Mouse (Mus musculus) heart, postnatal 25 days (tissue): ENCODE measurements around the gene Dctn2. TPM values are rescaled to one million over a fixed set of nuclear protein-coding genes. Genes with fewer than 3 reads are reported as not detected.
"Not testable (repeated sequence)": the region's sequence is repeated elsewhere in the genome, so short reads cannot be mapped to it uniquely, and the experiment has no call there.

Experiments used
- DNase-seq: peaks from one replicate; pipeline ENCODE4 v3.0.0; 2022; ENCODE audit warnings: low spot score
- intact Hi-C: fragments of 180-260 bp; cut with DNase I; formaldehyde crosslinking; loops from one replicate; pipeline ENCODE4 v1.15.1; 2025
- total RNA-seq, 2 experiments: library from RNA; stranded (reverse); gene quantifications; 2 replicates each; pipeline ENCODE4 v1.2.3; 2021

Gene Dctn2
- total RNA-seq, 2 experiments from 2014 or later, result 136 to 142 TPM

DNA sequence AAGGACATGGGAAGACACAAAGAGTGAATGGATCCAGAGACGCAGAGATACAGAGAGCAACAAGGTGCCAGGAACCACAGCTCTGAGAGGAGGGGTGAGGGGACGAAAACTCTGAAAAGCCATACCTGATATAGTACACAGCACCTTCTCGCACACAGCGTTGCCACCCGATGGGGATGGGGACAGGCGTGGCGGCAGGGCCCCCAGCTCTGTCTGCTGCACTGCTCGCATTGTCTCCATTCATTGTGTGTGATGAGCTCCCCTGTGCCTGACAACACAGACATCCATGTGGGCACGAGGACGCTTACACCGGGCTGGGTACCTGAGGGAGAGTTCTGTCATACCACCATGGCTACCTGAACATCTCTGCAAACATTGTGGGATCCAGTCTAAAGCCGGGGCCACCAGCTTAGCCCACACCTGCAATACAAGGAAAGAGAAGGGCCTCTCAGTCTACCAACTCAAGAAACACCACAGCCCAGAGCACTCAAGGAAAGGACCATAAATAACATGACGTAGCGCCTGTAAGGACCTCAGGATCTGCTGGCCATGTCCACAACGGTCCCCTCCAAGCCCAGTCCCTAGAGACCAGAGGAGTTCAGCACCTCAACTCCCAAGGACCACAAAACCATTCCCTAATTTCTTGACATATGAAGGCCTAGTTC is 21.2 kb downstream of the Dctn2 start:
- intact Hi-C loops, result loop anchor here (2.0 kb wide), 1 partner anchor 19 kb away; no protein-coding TSS in a partner anchor
- no peak for DNase-seq

DNA sequence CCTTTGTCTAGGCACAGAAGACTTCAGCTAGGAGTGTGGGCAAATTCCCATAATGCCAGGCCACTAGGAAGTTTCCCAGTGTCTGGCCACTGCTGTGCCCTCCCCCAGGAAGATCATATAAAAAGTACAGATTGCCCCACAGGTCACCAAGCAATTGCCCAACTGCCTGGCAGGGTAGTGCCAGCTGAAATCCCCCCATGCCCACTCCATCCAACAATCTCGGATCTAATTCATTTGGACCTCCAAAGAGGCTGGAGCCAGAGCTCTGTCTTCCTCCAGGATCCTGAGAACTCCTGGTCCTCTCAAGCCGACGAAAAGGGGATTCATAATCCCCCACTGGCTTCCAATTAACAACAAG is 21.7 kb downstream of the Dctn2 start:
- no peak for DNase-seq
- intact Hi-C loops, result loop anchor here (2.0 kb wide), 1 partner anchor 19 kb away; no protein-coding TSS in a partner anchor

DNA sequence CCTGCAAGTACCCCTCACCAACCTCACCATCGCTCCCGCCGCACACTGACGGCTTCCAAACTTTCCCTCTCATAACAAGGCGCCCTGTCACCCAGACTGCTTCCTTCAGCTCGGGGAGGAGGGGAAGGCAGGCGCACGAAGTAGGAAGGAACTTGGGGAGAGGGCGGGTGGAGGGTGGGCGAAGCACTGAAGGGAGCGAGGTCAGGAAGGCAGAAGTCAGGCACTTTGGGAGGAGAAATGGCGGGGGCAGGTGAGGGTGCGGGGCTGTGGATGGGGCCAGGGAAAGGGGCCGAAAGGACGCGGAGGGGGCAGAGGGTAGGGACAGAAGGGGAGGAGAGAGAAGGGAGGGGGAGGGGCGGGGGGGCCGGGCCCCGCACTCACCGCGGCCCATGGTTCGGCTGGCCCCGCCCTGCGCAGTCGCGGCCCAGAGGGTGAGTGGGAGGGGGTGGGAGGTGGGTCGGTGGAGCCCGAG is 22.2 kb downstream of the Dctn2 start:
- intact Hi-C loops, result no loop called here
- DNase-seq, result peak; percentile 30

DNA sequence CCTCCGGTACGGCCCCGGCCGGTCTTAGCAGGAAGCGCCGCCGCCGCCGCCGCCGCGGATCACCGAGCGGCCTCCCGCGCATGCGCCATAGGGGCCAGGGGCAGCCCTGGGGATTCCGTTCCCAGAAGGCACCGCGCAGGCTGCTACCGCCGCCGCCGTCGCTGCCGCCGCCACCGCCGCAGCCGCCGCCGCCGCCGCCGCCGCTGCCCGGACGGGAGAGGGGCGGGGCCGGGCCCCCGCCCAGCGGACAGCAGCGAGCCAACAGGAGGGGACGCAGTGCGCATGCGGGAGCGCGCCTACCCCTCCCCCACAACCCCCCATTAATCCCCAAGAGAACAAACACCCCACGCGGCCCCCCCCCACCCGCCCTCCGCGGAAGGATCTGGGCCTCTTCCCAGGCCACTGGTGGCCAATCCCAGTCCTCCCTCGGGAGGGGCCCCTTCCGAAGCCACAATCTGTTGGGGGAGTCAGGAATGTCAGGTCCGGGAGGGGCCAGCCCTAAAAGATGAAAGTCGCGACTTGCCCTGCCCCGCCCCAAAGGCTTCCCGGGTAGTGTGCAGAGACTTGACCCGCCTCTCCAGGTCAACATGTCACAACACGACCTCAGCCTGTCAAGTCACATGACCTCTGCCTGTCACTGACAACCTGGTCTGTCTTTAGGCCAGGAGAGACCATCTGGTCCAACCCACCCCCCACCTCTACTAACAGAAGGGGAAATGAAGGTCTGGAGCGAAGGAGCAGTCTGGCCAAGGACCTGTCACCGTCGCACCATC is 22.8 kb downstream of the Dctn2 start, which contains the start of gene Mbd6:
TSS of gene Mbd6 (minus strand) at position 219 of the 773 bp plus-strand sequence.
- intact Hi-C loops, result no loop called here
- peak; percentile 83 for DNase-seq

DNA sequence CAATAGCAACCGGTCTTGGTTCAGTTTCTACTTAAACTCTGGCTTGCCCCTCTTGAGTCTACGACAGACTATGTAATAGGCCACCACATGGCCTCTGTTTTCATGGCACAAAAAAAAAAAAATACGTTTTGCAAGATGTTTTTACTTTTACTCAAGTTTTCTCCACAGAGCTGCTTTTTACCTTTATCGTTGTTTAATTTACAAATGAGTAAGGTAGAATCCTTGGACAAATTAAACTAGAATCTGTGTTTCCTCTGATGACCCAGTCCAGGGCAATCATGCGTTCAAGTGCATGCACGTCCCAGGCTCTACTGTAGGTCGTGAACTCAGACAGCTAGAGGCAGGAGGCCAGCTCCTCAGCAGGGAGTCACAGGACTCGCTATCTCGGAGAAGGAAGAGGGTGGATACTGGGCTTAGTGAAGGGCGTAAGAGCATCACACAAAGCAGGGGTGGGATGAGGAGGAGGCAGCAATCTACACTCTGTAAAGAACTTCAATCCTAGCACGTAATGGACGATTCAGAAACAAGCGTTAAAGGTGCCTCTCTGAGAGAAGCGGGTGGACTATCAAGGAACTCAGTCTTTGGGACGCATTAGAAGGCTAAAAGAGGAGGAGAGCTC is 23.5 kb downstream of the Dctn2 start:
- DNase-seq, result peak; percentile 60
- intact Hi-C loops, result no loop called here

DNA sequence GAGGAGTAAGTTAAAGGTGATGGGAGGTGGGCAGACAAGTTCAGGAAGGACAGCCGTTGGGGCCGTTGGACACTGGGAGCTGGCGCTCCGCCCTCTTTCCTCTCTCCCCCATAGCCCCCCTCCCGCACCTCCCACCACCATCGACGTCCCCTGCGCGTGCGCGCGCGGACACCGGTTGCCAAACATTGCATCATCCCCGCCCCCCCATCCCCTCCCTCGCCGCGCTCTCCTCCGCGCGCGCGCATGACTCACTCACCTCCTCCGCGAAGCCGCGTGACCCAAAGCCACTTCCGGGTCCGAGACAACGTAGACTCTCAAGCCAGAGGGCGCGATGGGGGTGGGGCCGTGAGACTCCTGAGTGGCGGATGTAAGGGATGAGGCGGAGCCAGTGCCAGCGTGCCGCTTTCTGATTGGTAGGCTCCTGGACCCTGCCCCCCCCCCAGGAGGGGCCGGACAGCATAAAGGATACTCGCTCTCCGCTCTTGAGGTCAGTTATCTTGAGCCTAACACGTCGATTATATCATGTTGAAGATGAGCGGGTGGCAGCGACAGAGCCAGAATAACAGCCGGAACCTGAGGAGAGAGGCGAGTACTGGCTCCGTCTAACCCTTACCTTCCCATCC is 24.2 kb downstream of the Dctn2 start:
- DNase-seq, result peak; percentile 100
- intact Hi-C loops, result no loop called here

DNA sequence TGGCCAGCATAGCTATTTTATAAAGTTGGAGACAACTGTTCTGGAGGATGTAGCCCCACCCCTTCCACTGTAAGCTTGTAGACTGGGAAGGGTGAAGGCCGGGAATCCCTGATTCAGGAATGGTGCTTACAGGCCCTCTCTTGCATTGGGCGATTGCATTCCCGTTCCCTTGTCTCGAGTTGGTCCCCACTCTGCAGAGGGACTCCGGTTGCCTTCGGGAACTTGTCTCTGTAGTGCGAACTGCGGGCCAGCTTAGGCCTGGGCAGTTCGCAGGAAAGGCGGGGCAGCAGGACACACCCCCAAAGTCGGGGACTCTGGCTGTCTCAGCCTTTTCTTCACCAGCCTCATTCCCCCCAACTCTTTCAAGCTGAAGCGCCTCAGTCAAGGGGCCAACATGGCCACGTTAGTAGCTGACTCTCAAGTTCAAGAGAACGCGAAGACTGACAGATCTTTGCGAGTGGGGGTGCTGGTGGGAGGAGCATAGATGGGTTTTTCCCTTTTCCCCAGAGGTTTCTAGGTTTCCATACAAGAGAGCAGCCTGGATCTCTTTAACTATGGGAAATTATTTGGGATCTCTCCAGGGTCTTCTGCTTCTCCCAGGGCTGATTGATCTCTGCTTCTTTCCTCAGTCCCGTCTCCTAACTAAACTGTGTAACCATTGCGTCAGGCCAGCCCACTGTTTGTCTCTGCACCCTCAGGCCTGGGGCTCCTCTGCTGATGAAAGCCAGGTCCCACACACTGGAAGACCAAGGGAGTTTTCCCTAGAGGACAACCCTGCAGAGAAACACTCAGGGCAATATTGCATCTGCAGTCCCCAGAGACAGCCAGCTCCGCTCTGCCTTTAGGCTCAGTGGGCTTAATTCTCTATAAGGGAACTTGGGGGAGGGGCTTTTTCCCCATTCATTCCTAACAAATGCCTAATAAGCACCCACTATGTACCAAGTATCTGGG is 25.0 kb downstream of the Dctn2 start:
- DNase-seq, result no peak
- intact Hi-C loops, result no loop called here

DNA sequence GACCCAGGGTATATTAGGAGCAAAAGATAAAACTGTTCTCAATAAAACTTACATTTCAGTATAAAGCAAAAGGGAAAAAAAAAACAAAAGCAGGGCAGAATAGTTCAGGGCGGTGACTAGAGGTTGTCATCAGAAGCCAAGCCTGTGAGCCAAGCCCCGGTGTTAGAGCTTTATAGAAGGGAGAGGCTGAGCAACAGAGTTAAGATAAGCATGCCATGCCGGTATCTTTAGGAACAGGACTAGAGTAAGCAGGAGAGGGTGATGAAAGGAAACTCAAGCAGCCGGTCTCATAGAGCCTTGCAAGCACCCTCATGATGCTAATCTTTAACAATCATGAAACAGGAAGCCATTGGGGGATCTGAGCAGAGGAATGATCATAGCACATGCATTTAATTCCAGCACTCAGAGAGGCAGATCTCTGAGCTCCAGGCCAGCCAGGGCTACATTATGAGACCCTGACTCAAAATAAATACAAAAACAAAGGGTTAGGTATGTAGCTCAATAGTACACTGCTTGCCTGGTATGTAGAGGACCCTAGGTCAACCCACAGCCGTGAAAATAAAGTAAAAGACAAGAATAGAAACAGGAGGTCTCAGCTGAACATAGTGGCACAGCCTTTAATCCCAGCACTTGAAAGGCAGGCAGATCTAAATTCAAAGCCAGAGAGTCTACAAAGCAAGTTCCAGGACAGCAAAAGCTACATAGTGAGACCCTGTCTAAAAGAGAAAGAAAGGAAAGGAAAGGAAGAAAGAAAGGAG is 25.9 kb downstream of the Dctn2 start:
- DNase-seq, result no peak
- intact Hi-C loops, result loop anchor here (2.0 kb wide), 1 partner anchor 17 kb away; no protein-coding TSS in a partner anchor

DNA sequence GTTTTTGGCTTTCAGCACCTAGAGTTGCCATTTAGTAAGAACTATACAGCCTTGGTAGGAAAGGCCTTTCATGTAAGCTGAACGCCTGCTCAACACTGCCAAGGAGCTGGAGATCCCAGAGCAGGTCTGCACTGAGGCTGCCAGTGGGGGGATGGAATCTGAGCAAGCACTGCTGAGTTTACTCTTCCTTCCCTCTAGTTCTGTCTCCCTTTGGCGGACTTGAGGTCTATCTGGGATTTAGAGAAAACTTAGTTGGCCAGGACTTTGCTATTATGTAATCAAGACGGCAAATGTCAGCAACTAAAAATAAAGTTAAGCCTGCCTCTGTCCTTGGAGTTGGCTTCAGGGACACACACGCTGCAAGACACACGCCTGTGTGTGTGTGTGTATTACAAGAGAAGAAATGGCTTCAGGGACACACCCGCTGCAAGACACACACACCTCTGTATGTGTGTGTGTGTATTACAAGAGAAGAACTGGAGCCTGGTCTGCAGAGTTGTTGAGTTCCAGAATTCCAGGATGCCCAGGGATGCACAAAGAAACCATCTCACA is 26.9 kb downstream of the Dctn2 start:
- intact Hi-C loops, result loop anchor here (2.0 kb wide), 1 partner anchor 16 kb away; no protein-coding TSS in a partner anchor
- DNase-seq, result peak; percentile 42

DNA sequence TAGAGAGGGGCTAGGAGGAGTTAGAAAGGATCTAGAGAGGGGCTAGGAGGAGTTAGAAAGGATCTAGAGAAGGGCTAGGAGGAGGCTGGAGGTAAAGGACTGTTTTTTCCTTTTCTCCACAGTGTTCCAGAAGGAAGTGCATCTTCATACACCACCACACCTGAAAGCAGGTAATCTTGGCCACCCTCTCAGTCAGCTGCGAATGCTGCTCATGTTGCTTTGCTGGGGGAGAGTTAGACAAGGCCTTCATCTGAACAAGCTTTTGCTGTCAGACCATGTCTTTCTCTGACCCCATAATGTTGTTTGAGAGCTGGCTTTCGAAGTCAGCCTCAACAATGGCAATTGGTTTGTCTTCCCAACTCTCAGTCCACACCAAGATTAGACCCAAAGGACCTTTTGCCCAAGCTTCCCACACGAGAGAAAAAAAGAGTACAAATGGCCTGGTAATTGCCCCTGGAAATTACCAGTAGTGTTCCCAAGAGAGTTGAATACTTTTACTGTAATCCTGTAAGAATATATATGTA is 27.5 kb downstream of the Dctn2 start:
- DNase-seq, result no peak
- intact Hi-C loops, result loop anchor here (2.0 kb wide), 1 partner anchor 15 kb away; no protein-coding TSS in a partner anchor

DNA sequence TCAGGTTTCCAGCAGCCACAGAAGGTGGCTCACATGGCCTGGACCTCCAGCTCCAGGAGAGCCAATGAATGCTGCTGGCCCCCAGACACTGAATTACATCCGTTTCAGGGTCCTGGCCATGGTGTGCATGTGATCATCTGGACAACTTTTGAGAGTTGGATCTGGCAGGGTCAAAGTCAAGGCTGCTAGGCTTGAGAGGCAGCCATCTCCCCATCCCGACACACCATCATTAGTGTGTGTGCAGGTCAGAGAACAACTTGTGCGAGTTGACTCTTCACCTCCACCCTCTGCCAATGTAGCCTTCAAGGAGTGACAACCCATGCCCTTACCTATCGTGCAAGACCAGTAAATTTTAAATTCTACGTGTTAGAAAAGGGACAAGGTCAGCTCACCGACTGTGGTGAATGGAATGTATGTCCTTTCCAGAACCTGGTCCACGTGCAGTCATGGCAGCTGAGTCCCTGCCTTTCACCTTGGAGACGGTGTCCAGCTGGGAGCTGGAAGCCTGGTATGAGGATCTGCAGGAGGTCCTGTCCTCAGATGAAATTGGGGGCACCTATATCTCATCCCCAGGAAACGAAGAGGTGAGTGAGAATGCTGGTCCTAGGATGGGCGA is 28.8 kb downstream of the Dctn2 start:
- intact Hi-C loops, result no loop called here

DNA sequence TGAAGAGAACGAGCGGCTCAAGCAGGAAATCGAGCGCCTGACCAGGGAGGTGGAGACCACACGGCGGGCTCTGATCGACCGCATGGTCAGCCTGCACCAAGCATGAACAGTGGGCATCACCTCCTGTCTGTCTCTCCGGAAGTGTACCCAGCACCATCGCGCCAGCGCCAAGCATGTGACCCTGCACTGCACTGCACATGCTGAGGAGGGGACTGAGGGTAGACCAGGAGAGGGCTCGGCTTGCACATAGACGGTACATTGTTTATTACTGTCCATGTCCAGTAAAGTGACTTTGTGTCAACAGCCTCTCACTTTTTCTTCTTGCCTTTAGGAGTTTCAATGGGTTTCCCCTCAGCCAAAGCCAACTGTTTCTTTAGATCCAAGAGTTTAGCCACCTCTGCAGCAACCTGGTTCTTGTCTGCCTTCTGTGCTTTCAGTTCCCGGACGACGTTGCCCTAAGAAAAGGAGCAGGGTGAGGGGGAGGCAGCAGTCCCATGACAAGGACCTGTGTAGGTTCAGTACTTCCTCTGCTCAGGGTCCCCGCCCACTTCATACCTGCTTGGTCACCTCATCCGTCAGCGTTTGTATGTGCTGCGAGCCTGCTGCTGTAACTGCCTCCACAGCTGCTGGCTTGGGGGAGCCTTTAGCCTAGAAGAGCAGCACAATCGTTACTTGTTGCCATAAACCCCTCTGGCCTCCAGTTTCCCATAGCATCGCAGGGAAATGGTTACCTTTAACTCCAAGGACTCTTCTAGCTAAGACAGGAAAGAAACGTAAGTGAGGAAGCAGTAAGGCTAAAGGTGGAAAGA is 30.0 kb downstream of the Dctn2 start:
- intact Hi-C loops, result no loop called here
- no peak for DNase-seq

More for the DNA sequence above, 28.8 kb downstream of the Dctn2 start:
- no peak for DNase-seq

DNA sequence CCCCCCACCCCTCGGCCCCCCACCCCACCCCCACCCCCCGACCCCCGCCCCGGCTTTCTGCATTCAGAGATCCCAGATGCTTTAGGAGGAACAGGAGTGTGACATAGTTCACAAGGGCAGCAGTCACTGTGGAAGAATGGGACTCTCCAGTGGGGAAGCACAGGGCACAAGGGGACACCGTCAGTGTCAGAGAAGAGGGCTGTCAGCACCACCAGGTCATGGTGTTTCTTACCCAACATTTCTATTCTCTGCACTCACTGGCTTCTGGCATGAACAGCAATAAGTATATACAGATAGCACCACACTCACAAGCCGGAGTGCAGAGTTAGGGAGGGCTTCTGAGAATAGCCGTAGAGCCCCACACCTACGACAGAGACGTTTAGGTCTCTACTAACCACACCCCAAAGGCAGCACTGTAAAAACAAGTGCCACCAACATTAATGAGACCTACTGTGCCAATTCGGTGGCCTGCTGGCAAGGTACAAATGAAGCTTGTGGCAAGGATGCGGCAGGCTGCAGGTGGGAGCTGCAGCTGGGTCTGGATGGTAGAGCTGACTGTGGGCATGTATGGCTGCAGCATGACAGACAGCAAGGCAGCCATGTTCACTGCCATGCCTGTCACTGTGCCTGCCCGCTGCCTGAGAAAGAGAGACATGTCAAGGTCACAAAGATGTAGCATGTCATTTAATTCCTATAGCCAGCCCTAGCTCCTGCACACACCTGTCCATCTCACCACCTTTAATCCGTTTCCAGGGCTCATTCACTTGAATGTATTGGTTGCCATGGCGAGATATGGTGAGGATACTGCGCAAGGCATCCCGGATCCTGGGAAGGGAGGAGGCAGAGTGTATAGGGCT is 31.1 kb downstream of the Dctn2 start:
- DNase-seq, result no peak
- intact Hi-C loops, result no loop called here

DNA sequence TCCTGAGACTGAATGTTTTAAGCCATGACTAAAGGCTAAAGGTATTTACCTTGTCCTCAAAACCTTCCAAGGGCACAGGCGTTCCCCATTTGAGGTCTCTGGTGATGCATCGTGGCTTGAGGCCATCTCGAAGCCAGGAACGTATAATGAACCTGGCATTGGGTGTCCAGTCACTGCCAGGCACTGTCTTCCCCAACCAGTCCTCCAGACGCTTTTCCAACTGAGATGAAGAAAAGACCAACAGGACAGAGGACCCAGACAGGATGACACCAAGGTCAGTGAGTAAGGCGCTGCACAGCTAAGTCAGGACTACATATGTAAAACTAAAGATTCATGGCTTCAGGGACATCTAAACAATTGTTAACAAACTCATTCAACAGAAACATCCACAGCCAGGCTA is 34.2 kb downstream of the Dctn2 start:
- intact Hi-C loops, result no loop called here
- DNase-seq, result no peak

DNA sequence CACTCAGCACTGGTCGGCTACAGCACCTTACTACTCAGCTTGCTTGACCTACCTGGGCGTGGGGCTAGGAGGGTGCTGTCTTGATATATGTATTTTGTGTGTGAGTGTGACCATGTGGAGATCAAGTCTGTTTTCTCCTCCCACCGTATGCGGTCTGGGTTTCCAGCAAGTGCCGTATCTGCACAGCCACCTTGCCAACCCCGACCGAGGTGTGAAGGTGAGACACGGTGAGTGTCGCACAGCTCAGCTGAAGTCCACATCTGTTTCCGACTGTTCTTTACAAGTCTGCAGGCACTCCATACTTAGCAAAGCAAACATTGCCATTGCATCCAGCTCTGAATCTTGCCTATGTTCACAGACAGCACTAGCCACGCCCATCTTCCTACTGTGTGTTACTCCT is 37.0 kb downstream of the Dctn2 start:
- DNase-seq, result no peak
- intact Hi-C loops, result no loop called here

DNA sequence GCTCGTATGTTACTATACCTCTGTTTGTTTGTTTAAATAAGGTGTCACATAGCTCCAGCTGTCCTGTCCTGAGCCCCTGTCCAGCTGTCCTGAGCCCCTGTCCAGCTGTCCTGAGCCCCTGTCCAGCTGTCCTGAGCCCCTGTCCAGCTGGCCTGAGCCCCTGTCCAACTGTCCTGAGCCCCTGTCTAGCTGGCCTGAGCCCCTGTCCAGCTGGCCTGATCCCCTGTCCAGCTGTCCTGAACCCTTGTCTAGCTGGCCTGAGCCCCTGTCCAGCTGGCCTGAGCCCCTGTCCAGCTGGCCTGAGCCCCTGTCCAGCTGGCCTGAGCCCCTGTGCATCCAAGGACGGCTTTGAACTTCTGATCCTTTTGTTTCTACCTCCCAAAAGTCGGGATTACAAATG is 43.0 kb downstream of the Dctn2 start:
- intact Hi-C loops, result loop anchor here (2.0 kb wide), 1 partner anchor 16 kb away; no protein-coding TSS in a partner anchor

More for the DNA sequence above, 43.0 kb downstream of the Dctn2 start:
- not testable (repeated sequence) for DNase-seq
